Mouse (Mus musculus) layer of hippocampus, adult 8-10 months (tissue): ENCODE measurements around the gene Sdc1. TPM values are rescaled to one million over a fixed set of nuclear protein-coding genes. Genes with fewer than 3 reads are reported as not detected.

Experiments
- DNase-seq, 2 experiments: peaks; one replicate each; pipeline ENCODE4 v3.0.0; 2022; ENCODE audit warnings: low spot score in 2 of 2
- total RNA-seq, 4 experiments: library from RNA; stranded (reverse); gene quantifications; 2 replicates each; pipeline ENCODE4 v1.2.4; 2022

The Sdc1 gene
- total RNA-seq, 4 experiments from 2014 or later = 0.80 to 2.4 (median 1.1) TPM

DNA sequence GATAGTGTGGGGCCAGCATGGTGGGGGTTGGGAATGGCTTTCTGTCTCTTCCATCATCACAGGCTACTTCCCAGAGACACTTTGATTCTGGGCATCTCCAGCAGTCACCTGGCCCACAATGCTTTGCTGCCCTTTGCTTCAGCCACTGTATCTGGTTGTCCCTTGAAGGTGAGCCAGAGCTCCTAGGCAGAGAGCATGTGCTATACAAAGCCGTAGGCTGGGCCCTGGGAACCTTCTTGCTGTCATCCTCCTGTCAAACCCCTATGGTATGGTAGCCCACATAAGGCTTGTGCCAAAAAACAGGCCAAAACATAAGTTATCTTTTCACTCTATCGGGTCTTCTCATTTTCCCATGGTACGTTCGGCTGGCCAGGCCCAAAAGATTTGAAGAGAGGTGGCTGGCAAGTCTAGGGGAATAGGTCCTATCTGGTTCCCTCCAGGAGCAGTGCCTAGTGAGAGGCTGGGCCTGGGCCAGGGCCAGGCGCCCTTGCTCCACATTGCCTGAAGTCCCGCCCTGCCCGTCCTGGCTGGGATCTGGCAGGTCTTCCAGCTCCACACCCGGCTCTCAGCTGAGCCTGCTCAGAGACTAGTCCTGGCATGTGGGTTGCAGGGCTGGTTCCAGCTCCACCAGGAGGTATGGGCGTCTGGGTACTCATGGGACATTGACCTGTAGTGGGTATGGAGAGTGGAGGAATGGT lies 10.7 kb downstream of the Sdc1 start:
- DNase-seq = no peak

GRCm38 (mm10) chr12:8782565-8782964 lies 11.4 kb downstream of the Sdc1 start:
- DNase-seq = no peak

GRCm38 (mm10) chr12:8784189-8784588 lies 13.1 kb downstream of the Sdc1 start:
- peak in 1 of 2 experiments; percentile 16 for DNase-seq

- DNase-seq = no peak
Measured at GRCm38 (mm10) chr12:8786476-8786875, 15.4 kb downstream of the Sdc1 start.

GRCm38 (mm10) chr12:8786984-8787730 lies 16.0 kb downstream of the Sdc1 start:
- no peak for DNase-seq

DNA sequence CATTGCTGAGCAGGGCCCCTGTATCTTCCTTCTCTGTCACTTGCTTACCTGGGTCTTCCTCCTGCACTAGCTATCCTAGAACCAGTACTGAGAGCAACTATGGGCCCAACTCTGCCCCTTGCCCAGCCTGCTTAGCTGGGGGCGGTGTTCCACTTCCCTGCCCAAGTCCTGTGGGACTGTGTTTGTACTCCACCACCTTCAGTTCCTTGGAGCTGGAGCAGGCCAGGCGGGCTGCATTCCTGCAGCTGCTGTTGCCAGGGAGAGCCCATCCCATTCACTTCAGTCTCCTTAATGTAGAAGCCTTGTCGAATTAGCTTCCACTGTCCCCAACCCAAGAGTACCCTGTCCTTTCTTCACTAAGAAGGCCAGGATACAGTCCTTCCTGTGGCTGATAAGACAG lies 17.3 kb downstream of the Sdc1 start:
- DNase-seq = no peak

DNA sequence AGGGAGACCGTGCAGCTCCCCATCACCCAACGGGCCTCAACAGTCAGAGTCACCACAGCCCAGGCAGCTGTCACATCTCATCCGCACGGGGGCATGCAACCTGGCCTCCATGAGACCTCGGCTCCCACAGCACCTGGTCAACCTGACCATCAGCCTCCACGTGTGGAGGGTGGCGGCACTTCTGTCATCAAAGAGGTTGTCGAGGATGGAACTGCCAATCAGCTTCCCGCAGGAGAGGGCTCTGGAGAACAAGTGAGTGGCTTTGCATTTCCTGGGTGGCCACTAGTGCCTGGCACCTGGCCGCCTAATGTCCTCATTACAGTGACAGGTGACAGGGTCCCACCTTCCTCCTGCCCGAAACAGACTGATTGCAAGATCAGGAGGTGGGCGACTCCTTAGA lies 19.5 kb downstream of the Sdc1 start:
- DNase-seq = no peak

GRCm38 (mm10) chr12:8793410-8794051 lies 22.4 kb downstream of the Sdc1 start:
- DNase-seq = no peak

DNA sequence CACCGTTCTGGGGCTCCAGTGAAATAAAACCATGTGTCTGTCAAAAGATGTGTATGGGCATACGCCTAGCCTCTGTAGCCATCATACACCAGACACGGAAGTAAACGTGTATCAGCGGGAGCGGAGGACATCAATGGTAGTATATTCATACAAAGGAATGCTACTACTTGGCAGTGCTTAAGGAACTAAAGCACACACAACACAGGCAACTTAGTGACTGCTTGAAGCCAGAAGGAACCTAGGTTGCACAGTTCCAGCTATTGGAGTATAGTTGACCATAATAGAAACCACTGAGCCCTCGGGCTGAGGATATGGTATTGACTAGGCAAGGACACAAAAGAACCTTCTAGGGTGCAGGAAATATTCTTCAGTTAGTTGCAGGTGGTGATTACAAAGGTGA lies 26.8 kb downstream of the Sdc1 start:
- no peak for DNase-seq

GRCm38 (mm10) chr12:8798486-8799020 lies 27.4 kb downstream of the Sdc1 start:
- no peak for DNase-seq

DNA sequence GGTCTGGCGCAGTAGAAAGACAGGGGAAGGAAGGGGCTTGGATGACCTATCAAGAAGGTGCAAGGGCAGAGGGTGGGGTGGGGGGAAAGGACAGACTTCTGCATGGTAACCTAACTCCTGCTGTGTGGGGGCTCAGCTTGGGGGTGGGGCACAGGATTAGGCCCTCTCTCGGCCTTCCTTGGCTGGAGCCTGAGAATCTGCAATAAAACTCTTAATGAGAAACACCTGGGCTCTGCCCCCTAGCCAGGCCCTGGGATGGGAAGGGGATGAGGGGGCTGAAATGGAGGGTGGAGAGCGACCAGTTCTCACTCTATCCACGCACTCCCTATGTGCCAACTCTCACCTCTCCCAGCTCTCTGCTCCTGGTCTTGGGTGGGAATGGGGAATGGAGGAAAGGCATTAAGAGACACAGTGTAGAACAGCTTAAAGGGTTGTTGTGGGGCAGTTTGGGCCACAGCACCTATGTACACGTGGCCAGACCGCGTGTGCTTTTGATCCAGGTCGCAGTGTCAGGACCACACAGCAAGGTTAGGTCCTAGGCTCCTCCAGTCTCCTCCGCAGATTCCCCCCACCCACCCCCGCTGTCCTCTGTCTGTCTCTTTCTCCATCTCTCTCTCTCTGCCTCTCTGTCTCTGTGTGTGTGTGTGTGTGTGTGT lies 32.4 kb downstream of the Sdc1 start:
- DNase-seq = no peak

DNA sequence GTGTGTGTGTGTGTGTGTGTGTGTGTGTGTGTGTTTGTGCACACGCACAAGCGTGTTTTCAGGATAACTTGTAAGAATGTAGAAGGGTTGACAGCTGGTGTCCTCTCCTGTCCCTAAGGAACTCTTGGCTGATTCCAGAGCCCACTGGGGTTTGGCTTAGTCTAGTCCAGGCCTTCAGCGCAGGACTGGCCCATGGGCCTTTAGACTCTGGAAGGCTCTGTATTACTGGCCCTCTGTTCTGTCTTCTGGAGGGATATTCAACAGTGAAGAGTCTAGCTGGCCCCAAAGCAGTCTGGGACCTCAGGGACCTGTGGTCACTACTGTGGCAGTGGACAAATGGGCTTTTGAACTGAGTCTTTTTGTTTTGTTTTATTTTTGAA lies 32.9 kb downstream of the Sdc1 start:
- no peak for DNase-seq

GRCm38 (mm10) chr12:8804934-8805722 lies 34.0 kb downstream of the Sdc1 start:
- no peak for DNase-seq

- DNase-seq = no peak
Measured at GRCm38 (mm10) chr12:8809086-8809485, 38.0 kb downstream of the Sdc1 start.

- no peak for DNase-seq
Measured at GRCm38 (mm10) chr12:8809626-8810025, 38.5 kb downstream of the Sdc1 start.

GRCm38 (mm10) chr12:8810966-8811365 lies 39.8 kb downstream of the Sdc1 start:
- no peak for DNase-seq

- no peak for DNase-seq
Measured at GRCm38 (mm10) chr12:8811441-8811871, 40.3 kb downstream of the Sdc1 start.

DNA sequence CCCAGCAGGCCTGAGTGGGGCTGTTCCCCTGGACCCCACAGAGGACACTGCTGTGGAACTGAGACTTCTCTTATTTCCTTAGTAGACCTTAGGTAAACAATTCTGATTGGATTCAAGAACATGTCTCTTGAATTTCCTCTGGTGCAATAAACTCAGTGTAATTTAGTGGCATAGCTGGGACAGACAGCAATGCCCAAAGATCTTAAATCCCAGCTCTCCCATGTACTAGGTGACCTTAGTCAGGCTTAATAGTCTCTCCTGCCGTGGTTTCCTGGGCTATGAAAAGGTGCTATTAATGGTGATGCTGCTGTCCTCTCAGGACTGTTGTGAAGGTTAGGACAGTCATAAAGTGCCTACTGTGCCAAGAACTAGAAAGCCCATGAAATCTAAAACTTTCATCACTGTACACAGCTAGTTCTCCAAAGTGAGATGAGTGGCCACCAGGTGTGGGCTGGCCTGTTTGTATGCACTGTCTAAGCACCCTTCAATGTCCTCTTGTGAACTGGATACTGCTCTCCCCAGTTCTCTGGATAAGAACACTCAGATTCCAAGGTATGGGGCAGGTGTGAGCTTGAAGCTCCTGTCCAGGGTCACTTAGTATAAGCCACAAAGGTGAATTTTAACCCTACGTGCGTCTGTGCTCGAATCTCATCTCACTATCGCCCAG lies 40.9 kb downstream of the Sdc1 start:
- DNase-seq = no peak

DNA sequence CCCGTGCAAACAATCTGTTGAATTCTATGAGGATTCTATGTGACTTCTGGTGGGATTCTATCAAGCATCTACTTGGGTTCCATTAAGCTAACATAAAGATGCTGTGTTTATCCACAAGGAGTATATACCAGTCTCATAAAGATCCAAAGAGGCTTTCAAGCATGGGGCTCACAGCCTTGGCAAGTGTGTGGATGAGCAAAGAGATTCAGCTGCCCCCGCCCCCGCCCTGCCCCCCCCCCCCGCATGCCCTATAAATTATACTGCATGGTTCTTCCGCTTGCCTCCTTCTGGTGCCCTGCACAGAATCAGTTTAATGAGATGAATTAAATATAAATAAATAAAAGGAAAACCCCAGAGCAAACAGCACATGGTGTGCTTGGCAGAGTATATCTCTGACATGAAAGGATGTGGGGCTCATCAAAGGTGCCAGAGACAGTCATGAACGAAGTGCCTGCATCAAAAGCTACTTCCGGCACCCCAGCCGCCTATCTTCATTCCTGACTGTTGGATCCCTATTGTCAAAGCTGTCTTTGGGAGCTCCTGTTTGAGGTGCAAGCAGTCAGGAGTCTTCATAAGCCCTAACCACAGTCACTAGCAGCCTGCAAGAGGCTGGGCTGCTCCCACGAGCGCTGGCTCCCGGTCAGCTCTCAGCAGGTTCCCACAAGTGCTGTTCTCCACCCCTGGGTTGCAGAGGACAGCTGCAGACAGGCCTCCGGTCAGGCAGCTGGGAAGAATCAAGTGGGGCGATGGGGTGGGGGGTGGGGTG lies 46.5 kb downstream of the Sdc1 start:
- peak in 1 of 2 experiments; percentile 4 for DNase-seq
